Mouse (Mus musculus): ENCODE measurements around the gene Rps6kb2. TPM values are rescaled to one million over a fixed set of nuclear protein-coding genes. Genes with fewer than 3 reads are reported as not detected.

Gene Rps6kb2
- polyA plus RNA-seq, 1 experiment from 2014 or later = 31.9 TPM

GRCm38 (mm10) chr19:4120496-4120895 lies 42.7 kb downstream of the Rps6kb2 start:
- peak overlapping the region; percentile 77 for H3K4me2 ChIP-seq (ENCODE audit: low read depth, low read length)
- peaks cover 2% of the 10 kb centered on the region for H3K36me3 ChIP-seq (ENCODE audit: control insufficient read depth, insufficient read depth)
- peaks cover 45% of the 10 kb centered on the region for H3K4me1 ChIP-seq (ENCODE audit: control insufficient read depth, low read depth, low read length)
- no peak for ATAC-seq (ENCODE audit: low read depth)
- 87% methylated on average over 2 of the region's 2 CpGs for WGBS (ENCODE audit: insufficient replicate concordance)
- H3K9ac ChIP-seq (ENCODE audit: low read depth, low read length) = no peak overlapping the region
- no peak overlapping the region for H3K27ac ChIP-seq (ENCODE audit: low read length)
- H3K27me3 ChIP-seq (ENCODE audit: control insufficient read depth, insufficient read depth, low read depth, low read length) = no peaks in the 10 kb centered on the region
- H3K9me3 ChIP-seq (replicated peaks; ENCODE audit: control insufficient read depth, low read length) = no peaks in the 10 kb centered on the region
- peak overlapping the region; percentile 63 for H3K4me3 ChIP-seq (ENCODE audit: low read depth, low read length)

DNA sequence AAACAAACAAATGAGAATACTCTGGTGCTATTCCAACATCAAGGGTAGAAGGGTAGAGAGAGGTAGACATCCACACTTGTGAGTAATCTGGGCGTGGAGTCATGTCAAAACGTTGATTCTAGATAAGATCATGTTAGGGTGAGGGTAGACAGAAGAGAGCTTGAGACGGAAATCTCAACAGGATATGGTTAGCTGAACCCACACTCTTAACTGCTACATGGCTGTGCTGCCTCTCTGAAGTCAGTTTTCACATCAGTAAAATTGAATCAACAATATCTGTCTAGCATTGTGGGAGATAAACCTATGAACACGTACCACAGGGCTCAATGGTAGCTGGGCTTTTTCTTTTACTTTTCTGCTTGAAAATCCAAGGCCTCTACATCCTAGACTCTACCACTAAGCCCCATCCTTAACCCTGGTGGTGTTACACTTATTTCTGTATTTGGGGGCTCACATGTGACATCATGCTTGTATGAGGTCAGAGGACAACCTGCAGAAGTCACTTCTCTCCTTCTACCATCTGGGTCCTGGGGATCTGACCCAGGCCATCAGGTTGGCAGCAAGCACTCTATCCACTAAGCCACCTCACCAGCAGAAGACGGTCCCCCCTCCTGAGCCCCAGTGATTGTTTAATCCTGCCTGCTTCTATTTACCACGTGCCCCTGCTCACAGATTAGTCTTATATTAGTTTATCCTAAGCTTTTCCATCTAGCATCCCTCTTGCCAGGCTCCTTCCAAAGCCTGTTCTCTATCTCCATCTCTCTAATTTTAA lies 43.3 kb downstream of the Rps6kb2 start:
- Histone ChIP-seq H3K27ac (ENCODE audit: low read length) (no peak overlapping the region), H3K9me3 (replicated peaks; ENCODE audit: control insufficient read depth, low read length) (no peaks in the 10 kb centered on the region), H3K36me3 (ENCODE audit: control insufficient read depth, insufficient read depth) (peaks cover 6% of the 10 kb centered on the region), H3K9ac (ENCODE audit: low read depth, low read length) (no peak overlapping the region), H3K27me3 (ENCODE audit: control insufficient read depth, insufficient read depth, low read depth, low read length) (no peaks in the 10 kb centered on the region), H3K4me1 (ENCODE audit: control insufficient read depth, low read depth, low read length) (peaks cover 41% of the 10 kb centered on the region), H3K4me3 (ENCODE audit: low read depth, low read length) (no peak overlapping the region), H3K4me2 (ENCODE audit: low read depth, low read length) (peak overlapping the region; percentile 77)
- ATAC-seq (ENCODE audit: low read depth) = no peak
- 54% methylated on average over 6 of the region's 6 CpGs for WGBS (ENCODE audit: insufficient replicate concordance)

DNA sequence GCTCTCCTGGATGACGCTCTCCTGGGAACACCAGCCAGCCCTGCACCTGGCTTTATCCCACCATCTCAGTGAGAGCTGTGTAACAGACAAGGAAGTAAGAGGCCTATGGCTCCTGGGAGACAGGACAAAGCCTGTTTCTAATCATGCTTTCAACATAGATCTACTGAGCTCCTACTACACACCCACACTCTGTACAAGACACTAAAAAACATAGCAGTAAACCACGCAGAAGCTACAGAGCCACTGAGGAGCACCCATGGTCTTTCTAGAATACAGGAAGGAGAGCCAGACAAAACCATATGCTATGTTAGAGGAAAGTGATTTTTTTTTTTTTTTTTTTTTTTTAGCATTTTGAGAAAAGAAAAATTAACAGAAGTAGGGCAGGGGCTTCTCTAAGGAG lies 44.8 kb downstream of the Rps6kb2 start:
- WGBS (ENCODE audit: insufficient replicate concordance) = 81% methylated on average over 2 of the region's 2 CpGs
- H3K27me3 ChIP-seq (ENCODE audit: control insufficient read depth, insufficient read depth, low read depth, low read length) = no peaks in the 10 kb centered on the region
- H3K4me3 ChIP-seq (ENCODE audit: low read depth, low read length) = no peak overlapping the region
- peaks cover 40% of the 10 kb centered on the region for H3K4me1 ChIP-seq (ENCODE audit: control insufficient read depth, low read depth, low read length)
- H3K9me3 ChIP-seq (replicated peaks; ENCODE audit: control insufficient read depth, low read length) = no peaks in the 10 kb centered on the region
- no peak overlapping the region for H3K27ac ChIP-seq (ENCODE audit: low read length)
- H3K36me3 ChIP-seq (ENCODE audit: control insufficient read depth, insufficient read depth) = peaks cover 11% of the 10 kb centered on the region
- ATAC-seq (ENCODE audit: low read depth) = no peak
- H3K4me2 ChIP-seq (ENCODE audit: low read depth, low read length) = no peak overlapping the region
- no peak overlapping the region for H3K9ac ChIP-seq (ENCODE audit: low read depth, low read length)

DNA sequence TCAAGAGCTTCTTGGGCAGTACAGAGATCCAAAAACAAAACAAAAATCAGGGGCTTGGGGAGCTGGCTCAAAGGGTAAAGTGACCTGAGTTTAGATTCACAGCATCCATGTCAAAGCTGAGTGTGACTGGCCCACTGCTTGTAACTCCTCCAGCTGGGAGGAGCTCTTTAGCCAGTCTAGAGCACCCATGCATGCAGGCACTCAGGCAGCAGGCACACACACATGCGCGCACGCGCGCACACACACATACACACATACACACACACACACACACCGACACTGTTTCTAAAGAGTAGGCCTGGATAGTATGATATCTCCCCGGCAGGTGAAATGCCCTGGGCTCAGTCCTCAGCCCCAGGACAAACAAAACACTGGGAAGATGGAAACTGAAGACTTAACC lies 46.1 kb downstream of the Rps6kb2 start:
- no peak overlapping the region for H3K27ac ChIP-seq (ENCODE audit: low read length)
- H3K36me3 ChIP-seq (ENCODE audit: control insufficient read depth, insufficient read depth) = peaks cover 11% of the 10 kb centered on the region
- no peak for ATAC-seq (ENCODE audit: low read depth)
- H3K9ac ChIP-seq (ENCODE audit: low read depth, low read length) = no peak overlapping the region
- no peak overlapping the region for H3K4me2 ChIP-seq (ENCODE audit: low read depth, low read length)
- H3K9me3 ChIP-seq (replicated peaks; ENCODE audit: control insufficient read depth, low read length) = no peaks in the 10 kb centered on the region
- 87% methylated on average over 7 of the region's 7 CpGs for WGBS (ENCODE audit: insufficient replicate concordance)
- peaks cover 34% of the 10 kb centered on the region for H3K4me1 ChIP-seq (ENCODE audit: control insufficient read depth, low read depth, low read length)
- no peak overlapping the region for H3K4me3 ChIP-seq (ENCODE audit: low read depth, low read length)
- H3K27me3 ChIP-seq (ENCODE audit: control insufficient read depth, insufficient read depth, low read depth, low read length) = no peaks in the 10 kb centered on the region

GRCm38 (mm10) chr19:4115816-4116215 lies 47.3 kb downstream of the Rps6kb2 start:
- ATAC-seq (ENCODE audit: low read depth) = no peak
- Histone ChIP-seq H3K4me3 (ENCODE audit: low read depth, low read length) (no peak overlapping the region), H3K27ac (ENCODE audit: low read length) (no peak overlapping the region), H3K9me3 (replicated peaks; ENCODE audit: control insufficient read depth, low read length) (no peaks in the 10 kb centered on the region), H3K4me2 (ENCODE audit: low read depth, low read length) (no peak overlapping the region), H3K9ac (ENCODE audit: low read depth, low read length) (no peak overlapping the region), H3K4me1 (ENCODE audit: control insufficient read depth, low read depth, low read length) (peaks cover 25% of the 10 kb centered on the region), H3K36me3 (ENCODE audit: control insufficient read depth, insufficient read depth) (peaks cover 11% of the 10 kb centered on the region), H3K27me3 (ENCODE audit: control insufficient read depth, insufficient read depth, low read depth, low read length) (no peaks in the 10 kb centered on the region)
- 78% methylated on average over 11 of the region's 11 CpGs for WGBS (ENCODE audit: insufficient replicate concordance)

DNA sequence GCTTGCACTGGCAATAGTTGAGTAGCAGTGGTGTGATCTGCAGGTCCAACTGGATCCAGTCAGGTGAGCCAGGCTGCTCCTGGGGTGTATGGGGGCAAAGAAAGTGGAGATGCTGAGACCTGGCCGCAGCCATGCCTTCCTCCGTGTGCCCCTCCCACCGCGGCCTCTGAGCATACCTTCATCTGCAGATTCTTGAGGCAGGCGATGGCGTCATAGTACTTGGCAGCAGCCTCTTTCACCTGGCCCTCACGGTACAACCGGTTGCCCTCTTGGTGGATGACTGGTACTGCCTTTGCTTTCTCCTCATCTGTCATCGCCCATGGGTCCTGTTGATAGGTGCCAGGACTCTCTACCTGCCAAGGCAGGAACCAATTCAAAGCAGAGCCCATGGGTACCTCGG lies 48.0 kb downstream of the Rps6kb2 start:
- H3K9ac ChIP-seq (ENCODE audit: low read depth, low read length) = no peak overlapping the region
- H3K27me3 ChIP-seq (ENCODE audit: control insufficient read depth, insufficient read depth, low read depth, low read length) = no peaks in the 10 kb centered on the region
- H3K4me2 ChIP-seq (ENCODE audit: low read depth, low read length) = no peak overlapping the region
- H3K9me3 ChIP-seq (replicated peaks; ENCODE audit: control insufficient read depth, low read length) = no peaks in the 10 kb centered on the region
- no peak overlapping the region for H3K4me3 ChIP-seq (ENCODE audit: low read depth, low read length)
- no peak for ATAC-seq (ENCODE audit: low read depth)
- H3K4me1 ChIP-seq (ENCODE audit: control insufficient read depth, low read depth, low read length) = peaks cover 19% of the 10 kb centered on the region
- WGBS (ENCODE audit: insufficient replicate concordance) = 85% methylated on average over 10 of the region's 10 CpGs
- H3K36me3 ChIP-seq (ENCODE audit: control insufficient read depth, insufficient read depth) = peaks cover 11% of the 10 kb centered on the region
- H3K27ac ChIP-seq (ENCODE audit: low read length) = no peak overlapping the region

DNA sequence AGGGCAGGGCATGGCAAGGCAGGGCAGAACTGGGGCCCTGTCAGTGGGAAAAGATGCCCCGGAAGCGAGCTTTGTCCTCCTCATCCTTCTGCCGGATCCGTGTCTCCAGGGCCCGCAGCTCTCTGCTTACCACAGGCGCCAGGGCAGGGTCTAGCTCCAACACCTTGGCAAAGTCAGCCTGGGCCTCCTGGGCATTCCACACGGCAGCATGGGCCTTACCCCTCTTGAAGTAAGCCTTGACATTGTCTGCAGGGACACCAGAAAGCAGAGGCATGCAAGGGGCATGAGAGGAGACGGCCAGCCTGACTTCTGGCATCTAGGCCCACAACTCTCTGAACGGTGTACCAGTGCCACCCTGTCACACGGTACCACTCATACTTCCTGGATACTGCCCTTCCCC lies 48.6 kb downstream of the Rps6kb2 start:
- H3K9ac ChIP-seq (ENCODE audit: low read depth, low read length) = no peak overlapping the region
- H3K4me3 ChIP-seq (ENCODE audit: low read depth, low read length) = no peak overlapping the region
- H3K36me3 ChIP-seq (ENCODE audit: control insufficient read depth, insufficient read depth) = peaks cover 11% of the 10 kb centered on the region
- no peak overlapping the region for H3K27ac ChIP-seq (ENCODE audit: low read length)
- 85% methylated on average over 10 of the region's 10 CpGs for WGBS (ENCODE audit: insufficient replicate concordance)
- no peak for ATAC-seq (ENCODE audit: low read depth)
- no peak overlapping the region for H3K4me2 ChIP-seq (ENCODE audit: low read depth, low read length)
- no peaks in the 10 kb centered on the region for H3K9me3 ChIP-seq (replicated peaks; ENCODE audit: control insufficient read depth, low read length)
- H3K4me1 ChIP-seq (ENCODE audit: control insufficient read depth, low read depth, low read length) = peaks cover 19% of the 10 kb centered on the region
- H3K27me3 ChIP-seq (ENCODE audit: control insufficient read depth, insufficient read depth, low read depth, low read length) = no peaks in the 10 kb centered on the region

- peaks cover 19% of the 10 kb centered on the region for H3K4me1 ChIP-seq (ENCODE audit: control insufficient read depth, low read depth, low read length)
- H3K27ac ChIP-seq (ENCODE audit: low read length) = peak overlapping the region; percentile 64
- peak overlapping the region; percentile 42 for H3K9ac ChIP-seq (ENCODE audit: low read depth, low read length)
- H3K36me3 ChIP-seq (ENCODE audit: control insufficient read depth, insufficient read depth) = peaks cover 11% of the 10 kb centered on the region
- ATAC-seq (ENCODE audit: low read depth) = peak; percentile 34
- H3K4me3 ChIP-seq (ENCODE audit: low read depth, low read length) = peak overlapping the region; percentile 7
- H3K27me3 ChIP-seq (ENCODE audit: control insufficient read depth, insufficient read depth, low read depth, low read length) = no peaks in the 10 kb centered on the region
- H3K9me3 ChIP-seq (replicated peaks; ENCODE audit: control insufficient read depth, low read length) = no peaks in the 10 kb centered on the region
- WGBS (ENCODE audit: insufficient replicate concordance) = 13% methylated on average over 5 of the region's 5 CpGs
- peak overlapping the region; percentile 51 for H3K4me2 ChIP-seq (ENCODE audit: low read depth, low read length)
Observed at GRCm38 (mm10) chr19:4113806-4114230, 49.3 kb downstream of the Rps6kb2 start.

DNA sequence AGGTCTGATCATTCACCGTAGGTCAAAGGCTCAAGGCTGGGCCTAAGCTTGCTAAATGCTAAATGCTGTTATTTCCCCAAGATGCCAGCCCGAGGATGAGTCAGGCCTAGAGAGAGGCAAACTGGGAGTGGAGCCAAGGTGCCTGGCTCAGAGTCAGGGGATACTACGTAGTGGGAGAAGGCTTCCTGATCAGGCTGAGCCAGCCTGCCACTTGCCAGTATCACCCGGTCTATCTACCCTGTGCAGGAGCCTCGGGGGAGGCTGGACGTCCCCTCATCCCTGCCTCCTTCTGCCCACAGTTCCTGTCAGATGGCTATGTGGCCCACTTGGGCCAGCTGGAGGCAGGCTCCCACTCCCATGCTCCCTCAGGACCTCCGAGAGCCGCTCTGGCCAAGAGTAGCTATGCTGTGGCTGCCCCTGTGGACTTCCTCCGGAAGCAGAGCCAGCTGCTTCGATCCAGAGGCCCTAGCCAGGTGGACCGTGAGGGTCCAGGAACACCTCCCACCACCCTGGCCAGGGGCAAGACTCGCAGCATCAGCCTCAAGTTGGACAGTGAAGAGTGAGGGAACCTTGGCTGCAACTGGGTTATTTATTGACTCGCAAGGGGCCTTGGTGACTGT lies 49.9 kb downstream of the Rps6kb2 start:
- H3K36me3 ChIP-seq (ENCODE audit: control insufficient read depth, insufficient read depth) = peaks cover 11% of the 10 kb centered on the region
- peaks cover 19% of the 10 kb centered on the region for H3K4me1 ChIP-seq (ENCODE audit: control insufficient read depth, low read depth, low read length)
- H3K9ac ChIP-seq (ENCODE audit: low read depth, low read length) = peak overlapping the region; percentile 42
- peak overlapping the region; percentile 7; the same call in 1 of the 2 replicates for H3K4me3 ChIP-seq (ENCODE audit: low read depth, low read length)
- no peaks in the 10 kb centered on the region for H3K27me3 ChIP-seq (ENCODE audit: control insufficient read depth, insufficient read depth, low read depth, low read length)
- ATAC-seq (ENCODE audit: low read depth) = peak; percentile 73
- no peaks in the 10 kb centered on the region for H3K9me3 ChIP-seq (replicated peaks; ENCODE audit: control insufficient read depth, low read length)
- WGBS (ENCODE audit: insufficient replicate concordance) = 26% methylated on average over 13 of the region's 13 CpGs
- H3K27ac ChIP-seq (ENCODE audit: low read length) = peak overlapping the region; percentile 64
- H3K4me2 ChIP-seq (ENCODE audit: low read depth, low read length) = peak overlapping the region; percentile 51
